Mouse (Mus musculus): ENCODE measurements around the gene Gm29776.

Gene Gm29776
- long read RNA-seq, experiment 1 = 0 reads
- long read RNA-seq, experiment 2 = 0 reads

DNA sequence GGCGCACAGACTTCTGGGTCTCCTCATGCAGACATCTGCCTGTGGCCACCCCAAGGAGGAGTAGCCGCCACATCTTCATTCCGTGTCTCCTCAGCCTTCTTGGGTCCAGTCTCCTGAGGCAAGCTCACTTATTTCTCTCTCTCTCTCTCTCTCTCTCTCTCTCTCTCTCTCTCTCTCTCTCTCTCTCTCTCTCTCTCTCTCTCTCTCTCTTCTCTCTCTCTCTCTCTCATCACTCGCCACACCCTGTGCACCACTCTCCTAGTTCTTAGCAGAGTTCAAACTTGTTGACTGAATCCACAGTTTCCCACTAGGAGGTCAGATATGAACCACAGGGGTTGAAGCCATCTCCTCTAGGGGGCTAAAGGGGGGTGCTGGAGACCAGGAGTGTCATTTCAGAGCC, at the start of gene Gm29776:
Gene Gm29776, minus strand, starts transcription at position 101 of the 400 bp plus-strand sequence.
- intact Hi-C loops (cut with DNase I) = loop anchor here (1.0 kb wide), 1 partner anchor 48 kb away; no protein-coding TSS in a partner anchor

GRCm38 (mm10) chr14:54746038-54746437, 47.4 kb upstream of the Gm29776 start:
- intact Hi-C loops (cut with DNase I) = no loop called here

DNA sequence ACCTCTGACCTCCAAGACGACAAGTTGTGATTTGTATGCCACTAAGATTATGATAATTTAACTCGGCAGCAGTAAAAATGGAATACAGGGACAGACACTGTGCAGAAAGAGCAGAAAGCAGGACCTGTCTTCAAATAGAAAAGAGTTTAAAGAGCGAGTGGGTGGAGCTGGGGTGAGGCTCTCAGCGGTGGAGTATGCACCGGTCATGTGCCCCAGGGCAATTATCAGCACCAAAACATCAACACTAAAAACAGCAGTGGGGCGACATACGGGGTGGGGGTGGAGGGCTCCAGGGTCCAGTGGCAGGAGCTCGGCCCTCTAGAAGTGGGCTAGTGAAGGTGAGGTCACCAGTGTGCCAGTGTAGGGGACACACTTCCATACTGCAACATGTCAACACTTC, 45.8 kb upstream of the Gm29776 start:
- intact Hi-C loops (cut with DNase I) = no loop called here

- intact Hi-C loops (cut with DNase I) = no loop called here
These were observed 43.7 kb upstream of the Gm29776 start for GRCm38 (mm10) chr14:54742375-54742774.

DNA sequence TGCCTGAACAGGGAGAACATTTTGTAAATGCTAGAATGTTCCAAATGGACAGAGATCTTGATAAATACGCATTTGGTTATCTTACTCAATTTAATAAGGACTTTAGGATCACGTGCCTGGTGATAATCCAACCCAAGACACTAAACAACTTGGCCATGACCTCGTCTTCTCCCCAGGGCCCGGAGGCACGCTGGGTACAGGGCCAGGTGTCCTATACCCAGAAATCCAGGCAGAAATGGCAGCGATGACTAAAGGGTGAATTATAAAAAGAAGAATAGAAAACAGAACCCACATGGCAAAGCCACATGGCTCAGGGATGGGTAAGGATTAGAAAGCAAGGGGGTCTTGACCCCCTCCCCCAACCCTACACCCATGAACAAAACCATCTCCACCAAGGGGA, 43.1 kb upstream of the Gm29776 start:
- intact Hi-C loops (cut with DNase I) = no loop called here

DNA sequence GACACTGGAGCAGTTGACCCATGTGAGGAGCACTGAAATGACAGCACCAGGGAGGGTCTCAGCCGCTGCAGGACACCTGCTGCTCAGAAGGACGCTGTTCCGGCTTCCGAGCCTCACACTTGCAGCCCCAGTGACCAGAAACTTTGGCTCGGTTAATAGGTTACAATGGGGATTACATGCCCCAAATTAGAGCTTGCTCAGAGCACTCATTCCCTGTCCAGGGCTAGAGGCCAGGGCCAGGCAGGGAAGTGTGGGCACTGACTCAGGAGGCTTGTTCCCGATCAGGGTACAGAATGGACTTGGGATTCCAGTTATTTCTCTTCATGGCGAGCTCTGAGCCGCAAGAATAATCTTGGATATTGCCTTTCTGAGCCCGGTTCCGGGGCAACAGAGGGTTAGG, 39.0 kb upstream of the Gm29776 start:
- intact Hi-C loops (cut with DNase I) = loop anchor here (5.0 kb wide), 1 partner anchor 35 kb away; no protein-coding TSS in a partner anchor

GRCm38 (mm10) chr14:54736555-54737552, 38.2 kb upstream of the Gm29776 start:
- intact Hi-C loops (cut with DNase I) = loop anchor here (5.0 kb wide), 1 partner anchor 35 kb away; no protein-coding TSS in a partner anchor

GRCm38 (mm10) chr14:54735221-54735620, 36.6 kb upstream of the Gm29776 start:
- intact Hi-C loops (cut with DNase I) = loop anchor here (5.0 kb wide), 1 partner anchor 37 kb away; no protein-coding TSS in a partner anchor

GRCm38 (mm10) chr14:54734004-54734403, 35.4 kb upstream of the Gm29776 start:
- intact Hi-C loops (cut with DNase I) = no loop called here

GRCm38 (mm10) chr14:54732206-54732605, 33.6 kb upstream of the Gm29776 start:
- intact Hi-C loops (cut with DNase I) = no loop called here

GRCm38 (mm10) chr14:54730305-54730704, 31.7 kb upstream of the Gm29776 start:
- intact Hi-C loops (cut with DNase I) = no loop called here

- intact Hi-C loops (cut with DNase I) = no loop called here
These were observed 30.4 kb upstream of the Gm29776 start for GRCm38 (mm10) chr14:54728823-54729653.

- intact Hi-C loops (cut with DNase I) = no loop called here
These were observed 28.9 kb upstream of the Gm29776 start for GRCm38 (mm10) chr14:54727565-54727964.

DNA sequence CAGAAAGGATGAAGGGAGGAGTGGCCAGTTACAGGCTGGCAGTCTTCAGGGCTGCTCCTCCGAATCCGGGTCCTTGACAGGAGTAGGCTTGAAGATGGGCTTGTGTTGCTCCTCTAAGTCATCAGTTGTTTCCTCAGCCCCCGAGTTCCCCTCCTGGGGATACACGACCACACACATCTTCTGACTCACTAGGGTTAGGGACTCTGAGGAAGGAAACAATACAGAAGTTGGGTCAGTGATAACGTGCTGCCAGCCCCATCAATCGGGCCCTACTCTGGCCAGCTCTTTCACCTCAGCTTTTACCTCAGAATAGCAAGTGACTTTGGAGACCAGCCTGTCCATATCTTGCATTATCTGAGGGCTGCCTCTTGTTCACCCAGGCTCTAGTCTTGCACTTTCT, 25.4 kb upstream of the Gm29776 start:
- intact Hi-C loops (cut with DNase I) = no loop called here

- intact Hi-C loops (cut with DNase I) = no loop called here
These were observed 23.1 kb upstream of the Gm29776 start for GRCm38 (mm10) chr14:54721711-54722110.

GRCm38 (mm10) chr14:54720654-54721350, 22.2 kb upstream of the Gm29776 start:
- intact Hi-C loops (cut with DNase I) = no loop called here

DNA sequence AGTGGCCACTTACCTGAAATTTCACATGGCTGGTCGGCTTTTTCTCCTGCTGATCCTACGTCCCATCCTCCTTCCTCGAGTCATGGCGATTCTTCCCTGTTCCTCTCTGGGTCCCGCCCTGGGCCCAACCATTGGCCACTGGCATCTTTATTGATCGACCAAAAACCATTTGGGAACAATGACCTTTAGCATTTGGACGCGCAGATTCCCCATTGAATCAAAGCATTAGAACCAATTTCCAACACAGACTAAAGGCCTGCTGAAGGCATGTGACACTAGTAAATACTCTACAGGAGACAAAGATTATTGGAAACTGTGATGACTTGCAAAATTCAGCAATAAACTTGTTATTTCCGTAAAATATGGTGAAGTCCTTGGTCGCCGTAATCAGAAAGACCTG, 21.4 kb upstream of the Gm29776 start:
- intact Hi-C loops (cut with DNase I) = no loop called here

DNA sequence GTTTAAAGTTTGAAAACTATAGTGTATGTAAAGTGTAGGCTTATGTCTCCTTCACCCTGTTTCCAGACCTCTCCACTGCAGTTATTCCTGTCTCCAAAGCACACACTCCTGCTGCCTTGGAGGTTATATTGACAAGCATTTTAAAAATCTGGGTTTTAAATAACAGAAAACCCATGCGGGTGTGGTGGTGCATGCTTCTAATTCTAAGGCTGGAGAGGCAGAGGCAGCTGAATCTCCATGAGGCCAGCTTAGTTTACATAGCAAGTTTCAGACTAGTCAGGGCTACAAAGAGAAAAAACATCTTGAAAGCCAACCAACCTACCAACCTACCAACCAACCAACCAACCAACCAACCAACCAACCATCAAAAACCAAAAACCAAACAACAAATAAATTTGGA, 16.8 kb upstream of the Gm29776 start:
- intact Hi-C loops (cut with DNase I) = loop anchor here (1.0 to 2.0 kb wide), 2 partner anchors 70 to 103 kb away; no protein-coding TSS in a partner anchor

- intact Hi-C loops (cut with DNase I) = loop anchor here (1.0 to 2.0 kb wide), 2 partner anchors 71 to 104 kb away; no protein-coding TSS in a partner anchor
These were observed 16.0 kb upstream of the Gm29776 start for GRCm38 (mm10) chr14:54714617-54715081.

GRCm38 (mm10) chr14:54714121-54714520, 15.5 kb upstream of the Gm29776 start:
- intact Hi-C loops (cut with DNase I) = loop anchor here (2.0 kb wide), 1 partner anchor 105 kb away; no protein-coding TSS in a partner anchor

GRCm38 (mm10) chr14:54712861-54713260, 14.2 kb upstream of the Gm29776 start:
- intact Hi-C loops (cut with DNase I) = no loop called here

Measured in adrenal gland (tissue).